Comparison of ENCODE assay signal across 8 mouse cellular contexts in the genomic region with DNA sequence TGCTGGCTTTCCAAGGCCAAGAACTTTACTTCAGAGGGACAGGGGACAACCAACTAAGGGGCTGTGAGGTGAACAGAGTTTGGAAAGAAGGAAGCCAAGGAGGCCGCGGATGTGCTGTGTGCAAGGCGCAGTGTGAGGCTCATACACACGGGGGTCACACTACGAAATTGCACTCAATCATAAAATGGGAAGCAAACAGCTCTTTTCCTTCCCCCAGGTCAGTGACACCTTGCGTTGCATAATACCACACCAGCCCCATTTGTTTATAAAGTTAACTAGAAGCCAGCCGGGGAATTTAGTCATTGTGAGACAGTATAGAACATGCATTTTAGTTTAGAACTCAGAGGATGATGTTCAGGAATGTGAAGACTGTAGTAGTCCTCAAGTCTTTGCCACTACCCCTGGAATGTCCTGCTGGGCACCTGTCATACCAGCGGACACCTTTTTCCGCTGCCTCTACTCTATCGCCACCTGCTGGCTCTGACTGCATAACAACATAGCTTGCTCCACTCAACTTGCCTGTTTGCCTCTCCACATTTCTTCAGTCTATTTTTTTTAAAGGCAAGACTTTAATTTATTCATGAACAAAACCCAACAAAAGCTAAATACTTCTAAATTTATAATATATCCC.
A peak's percentile ranks its signal among the peaks of the same experiment; 100 is the strongest.
DNase-seq lines count a peak whose midpoint lies in the region; ATAC-seq lines count a peak whose summit lies in the region.

No protein-coding gene starts in this region.

- H3K4me1 ChIP-seq in forebrain, embryonic 14.5 days (ENCODE audit: control insufficient read depth, insufficient read depth, low read length), result no peaks in the 10 kb centered on the region
- peaks cover 12% of the 10 kb centered on the region for H3K4me1 ChIP-seq in hindbrain, embryonic 10.5 days (replicated peaks)

- no peak overlapping the region for H3K4me2 ChIP-seq in forebrain, embryonic 14.5 days (ENCODE audit: low read length)

- peak; percentile 65; the same call in 1 of the 2 replicates for ATAC-seq in cerebellum, adult (ENCODE audit: insufficient number of reproducible peaks, low FRiP score, low TSS enrichment)
- peak; percentile 40; the same call in 1 of the 2 replicates for ATAC-seq in forebrain, embryonic 14.5 days

- no peak overlapping the region for H3K27ac ChIP-seq in forebrain, embryonic 14.5 days (ENCODE audit: low read depth, low read length)
- no peak overlapping the region; the same call in 1 of the 2 replicates for H3K27ac ChIP-seq in hindbrain, embryonic 10.5 days

- WGBS in forebrain, embryonic 14.5 days, result 50% methylated on average over 10 of the region's 10 CpGs
- WGBS in hindbrain, embryonic 10.5 days, result 49% methylated on average over 10 of the region's 10 CpGs

- H3K9ac ChIP-seq in forebrain, embryonic 14.5 days (ENCODE audit: low read length), result no peak overlapping the region

- no peak overlapping the region for H3K4me3 ChIP-seq in forebrain, embryonic 14.5 days (ENCODE audit: low read depth, low read length)
- H3K4me3 ChIP-seq in hindbrain, embryonic 10.5 days, result no peak overlapping the region

- H3K9me3 ChIP-seq in forebrain, embryonic 14.5 days (replicated peaks; ENCODE audit: control insufficient read depth, low read length), result no peaks in the 10 kb centered on the region
- H3K9me3 ChIP-seq in hindbrain, embryonic 10.5 days, result no peaks in the 10 kb centered on the region

- H3K36me3 ChIP-seq in forebrain, embryonic 14.5 days (ENCODE audit: control insufficient read depth, insufficient read depth, low read length), result no peaks in the 10 kb centered on the region
- H3K36me3 ChIP-seq in hindbrain, embryonic 10.5 days, result no peaks in the 10 kb centered on the region

- H3K27me3 ChIP-seq in forebrain, embryonic 14.5 days (replicated peaks; ENCODE audit: control insufficient read depth, insufficient read depth, low read length), result no peaks in the 10 kb centered on the region
- peaks cover 14% of the 10 kb centered on the region; the same call in 1 of the 2 replicates for H3K27me3 ChIP-seq in hindbrain, embryonic 10.5 days (ENCODE audit: insufficient read depth, poor library complexity, severe bottlenecking)

- DNase-seq in Muller cell, postnatal 12 days (ENCODE audit: inconsistent ontology term), result peak; percentile 34
- peak; percentile 62 for DNase-seq in forebrain, embryonic 14.5 days (ENCODE audit: low spot score)
- peak; percentile 64 for DNase-seq in hindbrain, embryonic 10.5 days (ENCODE audit: low spot score)
- peak; percentile 49 to 62 for DNase-seq in layer of hippocampus, postnatal 36 days
- peak; percentile 81 for DNase-seq in lung, postnatal 36 days
- peak; percentile 60 for DNase-seq in right cerebral cortex, postnatal 25 days
- peak; percentile 59 to 79 for DNase-seq in urinary bladder, postnatal 4 days (ENCODE audit: low spot score in 2 of 2)
